Mouse (Mus musculus) megakaryocyte-erythroid progenitor cell, adult 5-6 weeks (primary cell): ENCODE measurements at regions not wholly inside any gene's neighbourhood (a gene's known extent, or its start where the extent isn't known, plus 50 kb on each side); places are given as distances from the start of the nearest gene placed in this dataset.

Experiments used
- ATAC-seq: replicated peaks from 2 replicates; pipeline ENCODE4 v1.8.0; 2016; ENCODE audit warnings: mild to moderate bottlenecking, inconsistent platforms; ENCODE audit not compliant: severe bottlenecking, poor library complexity, low FRiP score, low TSS enrichment

DNA sequence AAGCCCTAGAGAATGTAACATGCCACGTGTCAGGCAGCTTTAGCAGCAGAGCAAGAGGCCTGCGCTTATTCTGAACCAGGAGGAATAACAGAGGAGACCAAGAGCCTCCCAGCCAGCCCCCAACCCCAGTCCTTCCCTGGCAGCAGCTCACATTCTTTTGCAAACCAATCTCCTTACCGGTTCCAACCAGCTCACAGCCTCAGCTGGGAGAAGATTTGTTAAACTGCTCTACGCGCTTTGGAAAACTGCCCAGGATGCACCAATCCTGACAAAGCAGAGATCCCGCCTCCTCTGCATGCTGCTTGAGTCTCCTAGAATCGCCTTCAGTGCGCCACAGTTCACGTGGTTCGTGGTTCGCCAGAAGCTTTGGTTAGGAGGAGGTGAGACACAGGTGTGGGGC, 51.8 kb downstream of the Gm9376 start:
- no peak for ATAC-seq

GRCm38 (mm10) chr14:118320101-118320500, 53.3 kb downstream of the Gm9376 start:
- no peak for ATAC-seq

DNA sequence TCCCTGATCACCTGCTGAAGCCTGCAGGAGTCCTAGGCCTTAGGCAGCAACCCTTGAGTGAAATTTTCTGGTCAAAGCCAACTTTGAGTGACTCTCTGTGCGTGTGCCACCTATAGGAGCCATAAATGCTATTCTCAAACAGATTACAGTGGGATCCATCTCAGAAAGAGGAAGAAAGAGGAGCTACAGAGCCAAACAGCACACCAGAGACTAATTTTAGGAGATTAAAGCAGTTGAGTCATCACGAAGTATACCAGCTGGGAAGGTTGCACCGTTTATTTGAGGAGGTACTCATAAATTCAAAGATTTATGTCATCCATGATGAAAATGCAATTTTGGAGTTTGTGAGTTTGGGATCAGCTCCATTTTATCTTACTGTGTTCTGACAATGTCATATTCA, 54.3 kb downstream of the Gm9376 start:
- no peak for ATAC-seq

- ATAC-seq = no peak
These were observed 55.5 kb downstream of the Gm9376 start for GRCm38 (mm10) chr14:118322003-118322821.

DNA sequence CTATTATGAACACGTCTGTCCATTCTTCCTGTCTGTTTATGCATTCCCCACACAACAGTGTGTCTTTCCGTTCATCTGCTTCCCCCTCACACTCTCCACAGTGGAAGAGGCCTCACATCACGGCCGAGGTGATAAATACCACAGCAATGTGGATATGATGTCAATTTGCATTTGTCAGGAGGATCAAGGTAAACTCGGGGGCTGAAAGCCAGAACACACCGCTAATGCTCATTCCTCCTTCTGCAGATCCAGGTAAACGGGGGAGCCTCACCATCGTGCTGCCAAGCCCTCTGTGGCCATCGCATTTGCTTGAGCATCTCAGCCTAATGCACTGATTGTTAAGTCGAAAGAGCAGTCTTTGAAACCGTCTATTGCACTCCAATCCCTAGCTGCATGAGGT, 56.1 kb downstream of the Gm9376 start:
- no peak for ATAC-seq

DNA sequence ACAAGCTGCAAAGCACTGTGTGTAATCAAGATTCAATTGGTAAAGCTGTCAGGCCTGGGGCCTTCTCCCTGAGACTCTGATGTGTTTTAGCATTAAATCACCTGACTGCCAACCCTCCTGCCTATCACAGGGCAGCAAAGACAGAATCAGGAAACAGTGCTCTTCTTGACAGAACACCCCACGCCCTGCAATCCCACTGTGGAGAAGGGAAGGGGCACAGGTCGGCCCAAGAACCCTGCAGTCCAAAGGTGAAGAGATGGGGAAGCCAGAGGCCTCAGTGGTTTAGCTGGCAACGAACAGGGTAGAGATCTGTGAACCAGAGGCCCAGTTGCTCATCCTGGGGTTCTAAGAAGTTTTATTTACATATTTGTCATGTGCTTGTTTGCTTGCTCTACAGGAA, 71.3 kb downstream of the Gm9376 start:
- ATAC-seq = no peak

GRCm38 (mm10) chr14:118362931-118363330, 96.2 kb downstream of the Gm9376 start:
- ATAC-seq = no peak

GRCm38 (mm10) chr14:118363391-118363821, 96.6 kb downstream of the Gm9376 start:
- no peak for ATAC-seq

GRCm38 (mm10) chr14:118366522-118366921, 99.8 kb downstream of the Gm9376 start:
- ATAC-seq = no peak

DNA sequence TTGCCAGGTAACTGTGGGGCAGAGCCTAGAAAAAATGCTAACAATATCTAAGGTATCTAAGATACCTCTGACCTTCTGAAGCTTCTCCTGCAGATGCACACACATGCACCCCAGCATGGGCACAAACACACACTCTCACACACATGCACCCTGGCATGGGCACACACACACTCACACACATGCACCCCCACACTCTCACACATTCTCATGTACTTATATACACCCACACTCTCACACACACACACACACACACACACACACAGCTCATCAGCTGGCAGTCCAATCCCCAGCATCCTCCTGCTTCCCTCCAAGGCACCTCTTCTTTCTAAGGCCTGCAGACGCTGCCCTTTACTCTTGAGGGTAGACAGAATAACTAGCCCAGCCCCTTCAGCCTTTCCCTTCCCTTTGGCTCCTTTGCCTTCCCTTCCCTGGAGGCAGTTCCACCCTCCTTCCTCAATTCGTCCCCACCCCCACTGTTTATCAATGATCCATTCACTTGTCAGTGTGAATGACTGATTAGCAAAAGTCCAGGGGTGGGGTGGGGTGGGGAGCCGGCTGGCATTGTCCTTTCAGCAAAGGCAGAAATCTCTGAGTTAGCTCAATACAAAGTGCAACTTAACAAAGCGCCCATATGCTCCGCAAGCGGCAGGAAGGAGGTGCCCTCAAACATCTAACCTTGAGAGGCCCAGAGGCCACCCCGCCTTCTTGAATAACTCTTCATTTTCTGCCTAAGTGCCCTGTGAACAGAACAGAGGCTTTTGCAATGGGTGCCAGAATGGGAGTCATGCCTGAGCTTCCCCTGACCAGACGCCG, 102.1 kb downstream of the Gm9376 start:
- no peak for ATAC-seq

DNA sequence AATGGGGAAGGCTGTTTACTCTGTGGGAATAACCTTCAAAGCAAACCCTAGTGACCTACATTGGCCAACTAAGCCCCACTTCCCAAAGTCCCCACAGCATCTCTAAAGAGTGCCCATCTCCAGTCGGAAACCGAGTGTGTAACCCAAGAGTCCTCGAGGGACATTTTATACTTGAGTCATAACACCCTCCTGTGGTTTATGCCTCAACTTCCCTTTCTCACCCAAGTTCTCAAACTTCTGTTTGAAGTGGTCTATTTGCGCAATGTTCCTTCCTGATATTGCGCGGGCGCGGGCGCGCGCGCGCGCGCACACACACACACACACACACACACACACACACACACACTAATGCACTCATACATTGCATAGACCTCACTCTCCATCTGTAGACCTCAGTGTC, 104.6 kb downstream of the Gm9376 start:
- ATAC-seq = no peak

GRCm38 (mm10) chr14:118374819-118375520, 108.2 kb downstream of the Gm9376 start:
- ATAC-seq = no peak

- no peak for ATAC-seq
These were observed 108.9 kb downstream of the Gm9376 start for GRCm38 (mm10) chr14:118375641-118376040.

DNA sequence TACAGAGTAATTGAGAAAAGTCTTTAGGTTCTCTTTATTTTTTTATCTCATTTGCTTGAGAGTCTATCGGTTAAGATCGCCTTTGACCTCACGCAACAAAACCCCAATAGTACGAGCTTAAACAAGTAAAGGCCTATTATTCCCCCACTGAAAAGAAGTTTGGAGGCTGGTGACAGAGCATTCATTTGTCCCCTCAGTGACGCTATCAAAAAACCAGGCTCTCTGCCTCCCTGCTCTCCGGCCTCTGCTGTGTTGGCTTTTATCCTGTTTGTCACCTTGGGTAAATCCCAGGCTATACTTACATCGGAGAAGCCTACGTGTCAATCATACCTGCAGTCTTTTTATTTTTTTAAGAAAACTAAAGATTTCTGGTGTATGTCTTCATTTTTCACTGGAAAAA, 112.9 kb downstream of the Gm9376 start:
- ATAC-seq = no peak

DNA sequence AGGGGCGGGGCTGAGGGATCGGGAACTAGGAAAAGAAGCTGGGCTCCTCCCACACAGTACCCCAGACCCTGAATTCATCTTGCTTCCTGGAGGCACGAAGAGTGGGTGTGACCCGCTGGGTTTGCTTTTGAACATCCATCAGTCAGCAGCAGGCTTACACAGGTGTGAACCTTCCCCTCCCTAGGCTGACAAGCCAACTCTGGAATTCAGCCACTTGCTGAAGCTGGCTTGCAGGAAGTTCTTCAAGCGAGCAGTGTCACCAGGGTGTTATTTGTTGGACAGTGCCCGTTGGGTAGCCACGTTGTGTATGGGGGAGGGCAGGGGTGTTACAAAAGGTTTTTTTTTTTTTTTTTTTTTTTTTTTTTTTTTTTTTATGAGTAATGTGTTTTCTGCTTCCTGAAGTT, 118.8 kb downstream of the Gm9376 start:
- no peak for ATAC-seq

DNA sequence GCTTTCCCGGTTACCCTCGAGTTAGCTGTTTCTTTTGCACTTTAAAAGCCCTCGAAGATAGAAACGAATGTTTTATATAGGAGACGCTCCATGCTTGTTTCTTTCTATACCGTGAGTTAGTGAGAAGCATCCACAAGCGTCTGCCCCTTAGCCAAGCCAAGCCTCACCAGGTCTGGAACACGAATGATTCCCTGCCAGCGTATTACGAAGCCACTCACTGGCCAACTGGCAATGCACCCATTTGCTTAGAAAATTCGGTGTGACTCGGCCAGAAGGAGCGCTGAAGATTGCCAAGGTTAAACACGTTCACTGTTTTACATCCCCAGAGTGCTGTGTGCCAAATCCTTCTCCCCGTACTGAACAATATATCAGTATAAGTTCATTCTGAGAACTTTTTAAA, 121.3 kb downstream of the Gm9376 start:
- ATAC-seq = no peak

GRCm38 (mm10) chr14:118390790-118391189, 124.0 kb downstream of the Gm9376 start:
- ATAC-seq = no peak

- ATAC-seq = no peak
These were observed 124.8 kb downstream of the Gm9376 start for GRCm38 (mm10) chr14:118391561-118391960.

GRCm38 (mm10) chr14:118393676-118394075, 126.9 kb downstream of the Gm9376 start:
- ATAC-seq = no peak

- no peak for ATAC-seq
These were observed 147.5 kb downstream of the Gm9376 start for GRCm38 (mm10) chr14:118414275-118414674.
